Mouse (Mus musculus): ENCODE data around the gene Eef1akmt2.

GRCm38 (mm10) chr7:132816528-132816927 is 35.9 kb downstream of the Eef1akmt2 start:
- TF ChIP-seq CTCF (IDR thresholded peaks at IDR 0.05; ENCODE audit: borderline replicate concordance, insufficient read depth, low read length) = no peak
- TF ChIP-seq POLR2A (IDR thresholded peaks at IDR 0.05; ENCODE audit: low read depth, low read length) = no peak
